Mouse (Mus musculus) urinary bladder, postnatal 25 days (tissue): ENCODE measurements around the gene Olfr1240.

Source experiments
- DNase-seq: peaks from one replicate; pipeline ENCODE4 v3.0.0; 2022; ENCODE audit warnings: low spot score

Gene Olfr1240

GRCm38 (mm10) chr2:89442900-89443299, at the start of gene Olfr1240:
Gene Olfr1240, minus strand, starts transcription at chr2:89443000.
- no peak for DNase-seq

- DNase-seq, result no peak
Observed at GRCm38 (mm10) chr2:89487026-89487425, 44.2 kb upstream of the Olfr1240 start, which contains the start of gene Olfr1241. Gene Olfr1241, minus strand, starts transcription at chr2:89487126.

DNA sequence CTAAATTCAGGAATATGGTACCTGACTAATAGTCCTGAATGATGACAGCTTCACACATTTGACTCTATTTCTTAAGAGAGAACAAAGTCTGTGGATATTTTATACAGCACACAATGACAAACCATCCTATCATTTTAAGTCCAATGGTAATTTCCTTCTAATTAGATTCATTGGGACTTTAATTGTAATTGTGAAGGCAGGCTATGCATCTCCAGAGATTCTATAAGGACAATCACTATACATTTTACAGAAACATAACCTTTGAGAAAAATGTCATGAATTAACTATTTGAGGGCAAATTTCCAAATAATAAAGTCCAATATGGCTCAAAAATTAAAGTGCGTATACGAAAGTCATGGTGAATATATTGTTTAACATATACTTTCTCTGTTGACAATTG, 22.5 kb downstream of the Olfr1240 start, which contains the start of gene Olfr1239:
Gene Olfr1239 (minus strand): TSS at position 101 of the 400 bp plus-strand sequence.
- no peak for DNase-seq

- DNase-seq, result no peak
Observed at GRCm38 (mm10) chr2:89414557-89414956, 28.2 kb downstream of the Olfr1240 start.

- no peak for DNase-seq
Observed at GRCm38 (mm10) chr2:89409576-89409975, 33.2 kb downstream of the Olfr1240 start, which contains the start of gene Olfr1238. Gene Olfr1238, minus strand, starts transcription at chr2:89409676.

GRCm38 (mm10) chr2:89400882-89401281, 41.9 kb downstream of the Olfr1240 start:
- no peak for DNase-seq
